Mouse (Mus musculus) myocyte (in vitro differentiated cells): ENCODE results near the gene Elfn1. TPM values are rescaled to one million over a fixed set of nuclear protein-coding genes. Genes with fewer than 3 reads are reported as not detected.
"Not testable (repeated sequence)": the region's sequence is repeated elsewhere in the genome, so short reads cannot be mapped to it uniquely, and the experiment has no call there.

Experiments
- H3K27me3 ChIP-seq: one replicate; pipeline ENCODE4 v1.6.1; 2011; ENCODE audit not compliant: control insufficient read depth, insufficient read depth, insufficient read length
- H3K36me3 ChIP-seq: one replicate; pipeline ENCODE4 v1.6.1; 2011; ENCODE audit not compliant: control insufficient read depth, insufficient read depth
- H3K4me2 ChIP-seq: one replicate; pipeline ENCODE4 v1.6.1; 2011; ENCODE audit warnings: low read depth, control low read depth
- H3K4me3 ChIP-seq: one replicate; pipeline ENCODE4 v1.5.1; 2011; ENCODE audit warnings: mild to moderate bottlenecking, control low read depth, moderate library complexity
- H3K79me2 ChIP-seq: one replicate; pipeline ENCODE4 v1.6.1; 2011; ENCODE audit not compliant: control insufficient read depth, insufficient read depth
- H3ac ChIP-seq: one replicate; pipeline ENCODE4 v1.6.1; 2011; ENCODE audit not compliant: control insufficient read depth, insufficient read length
- CEBPB ChIP-seq: IDR thresholded peaks from 2 replicates; pipeline ENCODE4 v1.6.1; 2011; ENCODE audit warnings: mild to moderate bottlenecking, moderate library complexity; ENCODE audit not compliant: poor library complexity, insufficient read depth, severe bottlenecking
- E2F4 ChIP-seq: IDR thresholded peaks from one replicate; pipeline ENCODE4 v1.6.1; 2011; ENCODE audit warnings: mild to moderate bottlenecking, control low read depth, moderate library complexity; ENCODE audit not compliant: insufficient read depth
- MAX ChIP-seq: IDR thresholded peaks from one replicate; pipeline ENCODE4 v1.6.1; 2011; ENCODE audit warnings: low read depth, mild to moderate bottlenecking, control low read depth
- MYOD1 ChIP-seq, 3 experiments: IDR thresholded peaks; one replicate each; pipeline ENCODE4 v1.6.1; 2011; ENCODE audit warnings: control low read depth in 2 of 3, low read depth in 2 of 3, mild to moderate bottlenecking in 2 of 3, moderate library complexity in 1 of 3; ENCODE audit not compliant: insufficient read length in 2 of 3, control insufficient read depth in 1 of 3
- MYOG ChIP-seq, 3 experiments: IDR thresholded peaks; one replicate each; pipeline ENCODE4 v1.6.1; 2011; ENCODE audit warnings: control low read depth in 2 of 3, low read depth in 2 of 3, mild to moderate bottlenecking in 2 of 3; ENCODE audit not compliant: insufficient read length in 2 of 3, control insufficient read depth in 1 of 3, insufficient read depth in 1 of 3
- POLR2A ChIP-seq: IDR thresholded peaks from one replicate; pipeline ENCODE4 v1.6.1; 2011; ENCODE audit warnings: low read depth, mild to moderate bottlenecking, control low read depth, moderate library complexity; ENCODE audit not compliant: insufficient read length
- POLR2AphosphoS2 ChIP-seq: IDR thresholded peaks from one replicate; pipeline ENCODE4 v1.6.1; 2011; ENCODE audit warnings: low read depth, control low read depth; ENCODE audit not compliant: insufficient read length
- REST ChIP-seq: IDR thresholded peaks from one replicate; pipeline ENCODE4 v1.6.1; 2011; ENCODE audit warnings: mild to moderate bottlenecking, control low read depth, moderate library complexity; ENCODE audit not compliant: insufficient read depth, insufficient read length
- SRF ChIP-seq: IDR thresholded peaks from one replicate; pipeline ENCODE4 v1.6.1; 2011; ENCODE audit warnings: low read depth; ENCODE audit not compliant: control insufficient read depth, insufficient read length
- TCF12 ChIP-seq: IDR thresholded peaks from one replicate; pipeline ENCODE4 v1.6.1; 2011; ENCODE audit warnings: mild to moderate bottlenecking, control low read depth; ENCODE audit not compliant: poor library complexity, insufficient read depth, severe bottlenecking
- TCF3 ChIP-seq: IDR thresholded peaks from one replicate; pipeline ENCODE4 v1.6.1; 2011; ENCODE audit warnings: low read depth, control low read depth; ENCODE audit not compliant: insufficient read length
- USF1 ChIP-seq: IDR thresholded peaks from one replicate; pipeline ENCODE4 v1.6.1; 2011; ENCODE audit warnings: low read depth, mild to moderate bottlenecking, control low read depth, moderate library complexity
- polyA plus RNA-seq: library from polyadenylated mRNA; unstranded; fragments of >200 nt; fragmentation: generic; extraction: Trizol; gene quantifications from one replicate; pipeline ENCODE4 v1.2.1, GENCODE M21; 2012; ENCODE audit warnings: missing spikeins

The Elfn1 gene
- polyA plus RNA-seq, 1 experiment: 0.10 TPM

DNA sequence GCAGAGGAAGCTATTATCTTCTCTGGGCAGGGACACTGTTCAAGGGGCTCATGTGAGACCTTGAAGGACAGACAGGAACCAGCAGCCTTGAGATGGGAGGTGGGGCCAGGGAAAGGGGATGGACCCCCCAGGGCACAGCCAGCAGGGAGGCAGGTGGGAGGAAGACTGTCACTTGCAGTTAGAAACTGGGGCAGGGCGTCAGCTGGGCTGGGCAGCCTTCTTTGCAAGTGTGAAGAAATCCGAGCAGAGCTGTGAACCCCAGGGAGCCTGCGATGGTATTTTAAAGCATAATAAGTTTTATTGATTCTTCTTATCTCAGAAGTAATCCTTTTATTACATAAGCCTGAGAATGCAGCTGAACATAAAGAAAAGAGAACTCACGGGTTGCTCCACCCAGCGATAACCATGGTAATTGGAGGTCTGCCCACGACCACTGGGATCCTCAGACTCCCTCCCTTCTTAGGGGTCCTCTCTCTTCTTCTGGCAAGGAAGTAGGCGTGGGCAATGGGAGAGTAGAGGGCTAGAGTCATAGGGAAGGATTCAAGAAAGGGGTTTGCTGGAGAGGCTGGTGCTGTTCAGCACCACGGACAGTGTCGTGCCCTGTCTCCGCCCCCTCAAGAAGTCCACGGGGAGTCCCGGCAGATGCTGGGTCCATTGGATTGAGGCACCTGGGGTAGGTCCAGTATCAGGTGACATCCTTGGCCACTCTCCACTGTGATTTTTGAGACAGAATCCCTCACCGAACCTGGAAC, 71.0 kb downstream of the Elfn1 start:
- Histone ChIP-seq H3K4me3 (no peak overlapping the region), H3K79me2 (no peaks in the 10 kb centered on the region), H3K27me3 (peaks cover 16% of the 10 kb centered on the region), H3ac (no peak overlapping the region), H3K36me3 (no peaks in the 10 kb centered on the region), H3K4me2 (no peak overlapping the region)
- peak; percentile 83 for TF ChIP-seq REST
- no peak for TF ChIP-seq MAX

DNA sequence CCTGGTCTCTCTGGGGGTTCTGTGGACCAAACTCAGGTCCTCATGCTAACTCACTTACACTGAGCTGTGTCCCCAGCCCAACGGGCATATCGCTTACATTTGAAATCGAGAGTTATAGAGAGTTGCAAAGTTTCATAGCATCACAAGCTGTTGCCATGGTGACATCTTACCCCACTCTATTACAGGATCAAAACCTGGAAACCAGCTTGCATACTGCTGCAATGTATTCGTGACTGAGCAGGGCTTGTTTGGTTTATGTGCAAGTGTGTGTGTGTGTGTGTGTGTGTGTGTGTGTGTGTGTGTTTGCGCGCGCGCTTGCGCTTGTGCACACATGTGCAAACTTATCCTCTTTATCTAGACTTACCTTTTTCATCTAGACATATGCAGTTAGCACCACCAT, 71.6 kb downstream of the Elfn1 start:
- Histone ChIP-seq H3ac (no peak overlapping the region), H3K4me2 (no peak overlapping the region), H3K27me3 (peaks cover 16% of the 10 kb centered on the region), H3K4me3 (no peak overlapping the region), H3K36me3 (no peaks in the 10 kb centered on the region), H3K79me2 (no peaks in the 10 kb centered on the region)
- TF ChIP-seq POLR2AphosphoS2: no peak
- no peak for TF ChIP-seq POLR2A
- TF ChIP-seq TCF3: no peak
- no peak for TF ChIP-seq MYOD1 (IDR thresholded peaks at IDR 0.05; ENCODE audit: control insufficient read depth in 1 of 3, insufficient read length in 2 of 3, low read depth in 2 of 3)
- no peak for TF ChIP-seq TCF12
- TF ChIP-seq SRF: no peak
- TF ChIP-seq CEBPB: no peak

DNA sequence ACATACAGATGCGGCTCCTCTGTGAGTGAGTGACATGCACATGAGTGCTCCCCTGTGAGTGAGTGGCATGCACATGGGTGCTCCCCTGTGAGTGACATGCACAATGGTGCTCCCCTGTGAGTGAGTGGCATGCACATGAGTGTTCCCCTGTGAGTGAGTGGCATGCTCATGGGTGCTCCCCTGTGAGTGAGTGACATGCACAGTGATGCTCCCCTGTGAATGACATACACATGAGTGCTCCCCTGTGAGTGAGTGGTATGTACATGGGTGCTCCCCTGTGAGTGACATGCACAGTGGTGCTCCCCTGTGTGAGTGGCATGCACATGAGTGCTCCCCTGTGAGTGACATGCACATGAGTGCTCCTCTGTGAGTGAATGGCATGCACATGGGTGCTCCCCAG, 74.2 kb downstream of the Elfn1 start:
- no peaks in the 10 kb centered on the region for H3K79me2 ChIP-seq
- TF ChIP-seq E2F4 (no peak), MYOG (IDR thresholded peaks at IDR 0.05; ENCODE audit: control insufficient read depth in 1 of 3, insufficient read depth in 1 of 3, insufficient read length in 2 of 3, low read depth in 2 of 3) (no peak), USF1 (no peak), TCF3 (no peak), CEBPB (no peak), SRF (no peak), MYOD1 (IDR thresholded peaks at IDR 0.05; ENCODE audit: control insufficient read depth in 1 of 3, insufficient read length in 2 of 3, low read depth in 2 of 3) (no peak)
- H3K4me3 ChIP-seq: no peak overlapping the region
- no peak overlapping the region for H3ac ChIP-seq
- H3K4me2 ChIP-seq: no peak overlapping the region
- H3K27me3 ChIP-seq: peaks cover 27% of the 10 kb centered on the region
- no peaks in the 10 kb centered on the region for H3K36me3 ChIP-seq

DNA sequence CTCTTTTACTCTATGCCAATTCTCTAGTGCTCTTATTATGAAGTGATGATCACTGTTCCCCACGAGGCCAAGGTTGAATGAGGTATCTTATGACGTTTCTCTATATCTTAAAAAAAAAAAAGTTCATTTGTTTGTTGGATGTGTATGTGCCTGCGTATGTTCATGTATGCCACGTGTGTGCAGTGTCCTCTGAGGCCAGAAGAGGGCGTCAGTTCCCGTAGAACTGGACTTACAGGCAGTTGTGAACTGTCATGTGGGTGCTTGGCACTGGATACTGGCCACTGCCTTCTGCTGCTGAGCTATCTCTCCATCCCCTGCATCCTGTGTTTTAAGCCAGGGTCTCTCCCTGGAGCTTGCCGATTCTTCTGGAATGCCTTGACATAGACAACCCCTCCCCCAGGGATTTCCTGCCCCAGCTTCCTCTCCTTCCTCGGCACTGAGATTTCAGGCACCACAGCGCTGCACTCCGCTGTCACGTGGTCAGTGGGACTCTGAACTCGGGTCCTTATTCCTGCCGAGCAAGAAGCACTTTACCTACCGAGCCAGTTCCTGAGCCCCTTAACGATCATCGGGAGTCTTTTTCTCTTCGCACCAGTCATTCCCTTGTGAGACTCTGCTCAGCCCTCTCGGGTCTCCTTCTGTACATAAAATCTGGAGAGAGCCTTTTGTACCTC, 77.5 kb downstream of the Elfn1 start:
- no peak for TF ChIP-seq SRF
- TF ChIP-seq REST: no peak
- TF ChIP-seq TCF3: no peak
- TF ChIP-seq CEBPB: no peak
- TF ChIP-seq POLR2AphosphoS2: no peak
- no peak for TF ChIP-seq USF1
- TF ChIP-seq MYOG (IDR thresholded peaks at IDR 0.05; ENCODE audit: control insufficient read depth in 1 of 3, insufficient read depth in 1 of 3, insufficient read length in 2 of 3, low read depth in 2 of 3): no peak
- TF ChIP-seq E2F4: no peak
- no peak for TF ChIP-seq TCF12
- no peak for TF ChIP-seq MYOD1 (IDR thresholded peaks at IDR 0.05; ENCODE audit: control insufficient read depth in 1 of 3, insufficient read length in 2 of 3, low read depth in 2 of 3)
- TF ChIP-seq POLR2A: no peak
- no peak for TF ChIP-seq MAX
- Histone ChIP-seq H3K36me3 (no peaks in the 10 kb centered on the region), H3K79me2 (no peaks in the 10 kb centered on the region), H3K4me2 (no peak overlapping the region), H3K27me3 (peaks cover 27% of the 10 kb centered on the region), H3ac (no peak overlapping the region), H3K4me3 (no peak overlapping the region)

DNA sequence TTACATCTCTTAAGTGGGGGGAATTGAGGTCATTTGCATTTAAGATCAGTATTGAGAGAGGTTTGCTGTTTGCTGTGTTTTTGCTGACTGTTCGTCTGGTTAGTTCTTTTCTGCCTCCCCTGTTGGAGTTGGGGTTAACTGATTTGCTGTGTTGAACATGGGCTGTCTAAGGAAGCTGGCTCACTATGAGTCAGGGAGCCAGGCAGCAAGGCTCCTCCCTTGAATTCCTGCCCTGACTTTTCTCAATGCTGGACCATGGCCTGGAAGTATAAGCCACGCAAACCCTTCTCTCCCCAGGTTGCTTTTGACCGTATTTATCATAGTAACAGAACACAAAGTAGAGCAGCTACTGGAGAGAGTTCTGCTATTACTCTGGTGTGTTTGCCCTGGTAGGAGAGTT, 83.8 kb downstream of the Elfn1 start:
- Histone ChIP-seq H3K4me3 (no peak overlapping the region), H3K36me3 (no peaks in the 10 kb centered on the region), H3K27me3 (peaks cover 19% of the 10 kb centered on the region), H3ac (no peak overlapping the region), H3K4me2 (no peak overlapping the region), H3K79me2 (no peaks in the 10 kb centered on the region)
- TF ChIP-seq MYOD1 (IDR thresholded peaks at IDR 0.05; ENCODE audit: control insufficient read depth in 1 of 3, insufficient read length in 2 of 3, low read depth in 2 of 3) (no peak), POLR2AphosphoS2 (no peak), TCF3 (no peak), E2F4 (no peak), POLR2A (no peak), CEBPB (no peak), SRF (no peak)

DNA sequence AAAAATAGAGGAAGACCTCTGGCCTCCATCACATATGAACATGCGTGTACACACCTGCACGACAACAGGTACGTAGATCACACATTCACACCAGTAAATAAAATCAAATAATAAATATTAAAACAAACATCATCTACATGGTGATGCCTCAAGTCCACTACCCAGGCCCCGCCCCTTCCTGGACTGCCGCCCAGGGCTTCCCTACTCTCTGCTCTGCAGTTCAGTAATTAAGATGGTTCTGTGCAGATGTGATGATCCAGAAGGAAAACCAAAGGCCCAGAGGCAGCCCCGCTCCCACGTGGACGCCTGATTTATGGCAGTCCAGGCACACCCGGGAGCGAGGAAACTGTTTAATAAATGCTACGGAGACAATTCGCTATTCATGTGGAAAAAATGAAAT, 90.6 kb downstream of the Elfn1 start:
- H3K36me3 ChIP-seq, H3ac ChIP-seq, H3K79me2 ChIP-seq, H3K4me3 ChIP-seq, H3K4me2 ChIP-seq: not testable (repeated sequence)
- peaks cover 13% of the 10 kb centered on the region for H3K27me3 ChIP-seq
